Mouse (Mus musculus) hindbrain, embryonic 15.5 days (tissue): ENCODE measurements at regions not wholly inside any gene's neighbourhood (a gene's known extent, or its start where the extent isn't known, plus 50 kb on each side); places are given as distances from the start of the nearest gene placed in this dataset.

Experiments
- ATAC-seq: fragments of 200-750 bp; cut with Nextera tagmentation; 2 replicates; pipeline ENCODE4 v1.8.0; 2017; ENCODE audit warnings: low read depth, moderate number of reproducible peaks, moderate TSS enrichment; ENCODE audit not compliant: low FRiP score
- H3K27ac ChIP-seq: fragments of 300-500 bp; sonication (generic); replicated peaks from 2 replicates; pipeline ENCODE4 v1.5.1; 2015; ENCODE audit warnings: mild to moderate bottlenecking, inconsistent platforms
- H3K27me3 ChIP-seq: fragments of 300-500 bp; sonication (generic); 2 replicates; pipeline ENCODE4 v1.6.1; 2015; ENCODE audit warnings: control low read depth, inconsistent platforms
- H3K36me3 ChIP-seq: fragments of 300-500 bp; sonication (generic); 2 replicates; pipeline ENCODE4 v1.6.1; 2015; ENCODE audit warnings: control low read depth, inconsistent platforms
- H3K4me1 ChIP-seq: fragments of 300-500 bp; sonication (generic); replicated peaks from 2 replicates; pipeline ENCODE4 v1.6.1; 2015; ENCODE audit warnings: control low read depth, inconsistent platforms
- H3K4me2 ChIP-seq: fragments of 300-500 bp; sonication (generic); 2 replicates; pipeline ENCODE4 v1.6.1; 2015; ENCODE audit warnings: moderate library complexity, mild to moderate bottlenecking, inconsistent platforms
- H3K4me3 ChIP-seq: fragments of 300-500 bp; sonication (generic); 2 replicates; pipeline ENCODE4 v1.5.1; 2015; ENCODE audit warnings: mild to moderate bottlenecking, inconsistent platforms
- H3K9ac ChIP-seq: fragments of 300-500 bp; sonication (generic); 2 replicates; pipeline ENCODE4 v1.6.1; 2015; ENCODE audit warnings: inconsistent platforms
- H3K9me3 ChIP-seq: fragments of 300-500 bp; sonication (generic); 2 replicates; pipeline ENCODE4 v1.6.1; 2016; ENCODE audit warnings: control low read depth, inconsistent platforms
- WGBS: fragments of 180-500 bp; shearing (Covaris S2); methylation state at CpG from one replicate; pipeline ENCODE4 v1.1.7; 2015; 5-methylcytosine and 5-hydroxymethylcytosine counted together

DNA sequence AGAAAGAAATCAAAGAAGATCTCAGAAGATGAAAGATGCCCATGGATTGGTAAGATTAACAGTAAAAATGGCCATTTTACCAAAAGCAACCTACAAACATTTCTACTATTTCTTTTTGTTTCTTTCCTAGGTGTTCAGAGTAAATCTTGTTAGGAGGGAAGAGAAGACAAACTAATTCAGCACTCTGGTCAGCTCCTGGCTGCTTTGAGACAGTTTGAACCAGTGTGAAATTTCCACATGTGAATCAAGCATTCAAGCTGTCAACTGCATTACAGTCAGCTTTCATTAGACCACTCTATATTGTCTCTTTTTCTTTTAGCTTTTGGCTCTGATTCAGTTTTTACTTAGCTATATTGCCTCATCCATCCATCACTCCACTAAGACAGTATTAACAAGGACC lies 859.2 kb downstream of the Ryr2 start:
- Histone ChIP-seq H3K27me3 (no peaks in the 10 kb centered on the region), H3K27ac (no peak overlapping the region), H3K9me3 (no peaks in the 10 kb centered on the region), H3K4me3 (no peak overlapping the region), H3K4me1 (no peaks in the 10 kb centered on the region), H3K9ac (no peak overlapping the region), H3K36me3 (no peaks in the 10 kb centered on the region), H3K4me2 (no peak overlapping the region)
- ATAC-seq, result no peak

GRCm38 (mm10) chr13:11216671-11217330 lies 856.2 kb upstream of the Chrm3 start:
- H3K4me1 ChIP-seq, result 0 out of 2 replicates have a peak, but pooled peaks cover 2% of the 10 kb centered on the region
- 0 out of 2 replicates have a peak, but pooled peaks have one; percentile 42 for ATAC-seq
- no peak overlapping the region for H3K9ac ChIP-seq
- WGBS, result 57% methylated on average over 3 of the region's 3 CpGs
- no peaks in the 10 kb centered on the region for H3K36me3 ChIP-seq
- no peak overlapping the region for H3K4me3 ChIP-seq
- H3K27ac ChIP-seq, result no peak overlapping the region
- H3K4me2 ChIP-seq, result no peak overlapping the region
- H3K9me3 ChIP-seq, result no peaks in the 10 kb centered on the region
- no peaks in the 10 kb centered on the region for H3K27me3 ChIP-seq

DNA sequence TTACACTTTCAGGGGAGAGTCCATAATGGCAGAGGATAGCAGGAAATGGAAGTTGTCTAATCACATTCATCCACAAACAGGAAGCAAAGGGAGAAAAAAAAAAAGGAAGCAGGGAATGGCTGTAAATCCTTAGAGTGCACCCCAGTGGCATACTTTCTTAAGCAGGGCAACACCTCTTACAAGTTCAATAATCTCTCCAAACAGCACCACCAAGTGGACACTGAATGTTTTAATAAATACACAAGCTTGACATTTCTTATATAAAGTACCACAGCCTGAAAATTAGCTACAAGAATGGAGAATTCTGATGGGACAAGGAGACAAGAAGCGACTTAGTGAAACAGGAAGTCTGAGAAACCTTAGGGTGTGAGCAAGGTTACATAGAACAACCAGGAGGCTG lies 849.5 kb upstream of the Chrm3 start:
- Histone ChIP-seq H3K9me3 (no peaks in the 10 kb centered on the region), H3K27ac (no peak overlapping the region)
- 92% methylated on average over 1 of the region's 1 CpGs for WGBS

DNA sequence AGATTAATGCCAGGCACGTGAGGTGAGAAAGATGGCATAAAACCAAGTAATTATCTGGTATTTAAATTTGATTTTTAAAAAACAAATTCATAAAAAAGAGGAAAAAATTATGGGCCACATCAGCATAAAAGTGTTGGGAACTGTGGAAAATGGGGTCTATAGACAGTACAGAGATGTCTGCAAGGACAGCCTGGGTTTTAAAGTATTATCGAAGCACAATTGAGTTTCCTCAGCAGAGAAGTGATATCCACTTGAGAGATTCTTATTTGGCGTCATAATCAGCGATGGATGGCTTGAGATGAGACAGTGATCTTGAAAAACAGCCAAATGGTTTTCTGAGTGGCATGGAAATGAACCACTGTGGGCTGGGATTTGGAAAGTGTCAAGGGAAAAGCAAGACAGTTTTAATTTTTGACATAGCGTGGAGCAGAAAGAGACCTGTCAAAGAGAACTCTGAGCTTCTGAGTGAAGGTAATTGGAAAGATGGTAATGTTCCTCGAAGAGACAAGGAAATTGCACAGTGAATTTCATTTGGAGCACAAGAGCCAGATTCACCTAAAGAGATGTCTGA lies 844.7 kb upstream of the Chrm3 start:
- ATAC-seq, result no peak
- no peaks in the 10 kb centered on the region for H3K4me1 ChIP-seq
- no peak overlapping the region for H3K9ac ChIP-seq
- no peaks in the 10 kb centered on the region for H3K27me3 ChIP-seq
- no peak overlapping the region for H3K4me3 ChIP-seq
- H3K27ac ChIP-seq, result no peak overlapping the region
- no peaks in the 10 kb centered on the region for H3K9me3 ChIP-seq
- H3K4me2 ChIP-seq, result no peak overlapping the region
- no peaks in the 10 kb centered on the region for H3K36me3 ChIP-seq
- 69% methylated on average over 6 of the region's 6 CpGs for WGBS

More for the DNA sequence above, 849.5 kb upstream of the Chrm3 start:
- no peak overlapping the region for H3K4me3 ChIP-seq
- H3K27me3 ChIP-seq, result no peaks in the 10 kb centered on the region
- H3K36me3 ChIP-seq, result no peaks in the 10 kb centered on the region
- ATAC-seq, result no peak
- no peak overlapping the region for H3K9ac ChIP-seq
- H3K4me1 ChIP-seq, result no peaks in the 10 kb centered on the region
- H3K4me2 ChIP-seq, result no peak overlapping the region

- H3K4me3 ChIP-seq, result no peak overlapping the region
- no peaks in the 10 kb centered on the region for H3K4me1 ChIP-seq
- no peaks in the 10 kb centered on the region for H3K27me3 ChIP-seq
- no peak overlapping the region for H3K9ac ChIP-seq
- ATAC-seq, result peak; percentile 48; the same call in 1 of the 2 replicates
- H3K27ac ChIP-seq, result no peak overlapping the region
- H3K9me3 ChIP-seq, result no peaks in the 10 kb centered on the region
- H3K4me2 ChIP-seq, result no peak overlapping the region
- no peaks in the 10 kb centered on the region for H3K36me3 ChIP-seq
Measured at GRCm38 (mm10) chr13:11201978-11202377, 841.3 kb upstream of the Chrm3 start.

GRCm38 (mm10) chr13:11192471-11192870 lies 831.8 kb upstream of the Chrm3 start:
- Histone ChIP-seq H3K9ac (no peak overlapping the region), H3K27ac (no peak overlapping the region), H3K36me3 (no peaks in the 10 kb centered on the region), H3K4me2 (no peak overlapping the region), H3K9me3 (no peaks in the 10 kb centered on the region), H3K27me3 (no peaks in the 10 kb centered on the region), H3K4me1 (no peaks in the 10 kb centered on the region), H3K4me3 (no peak overlapping the region)
- ATAC-seq, result no peak
- WGBS, result 93% methylated on average over 8 of the region's 8 CpGs

- H3K9me3 ChIP-seq, result no peaks in the 10 kb centered on the region
- no peaks in the 10 kb centered on the region for H3K27me3 ChIP-seq
- H3K27ac ChIP-seq, result no peak overlapping the region
- no peak overlapping the region for H3K4me3 ChIP-seq
- ATAC-seq, result no peak
- H3K4me2 ChIP-seq, result no peak overlapping the region
- no peak overlapping the region for H3K9ac ChIP-seq
- no peaks in the 10 kb centered on the region for H3K4me1 ChIP-seq
- H3K36me3 ChIP-seq, result no peaks in the 10 kb centered on the region
Measured at GRCm38 (mm10) chr13:11181191-11181590, 820.5 kb upstream of the Chrm3 start.

GRCm38 (mm10) chr13:11180356-11180755 lies 819.7 kb upstream of the Chrm3 start:
- H3K4me3 ChIP-seq, result no peak overlapping the region
- no peak for ATAC-seq
- no peaks in the 10 kb centered on the region for H3K4me1 ChIP-seq
- no peaks in the 10 kb centered on the region for H3K36me3 ChIP-seq
- H3K27me3 ChIP-seq, result no peaks in the 10 kb centered on the region
- 86% methylated on average over 1 of the region's 1 CpGs for WGBS
- no peak overlapping the region for H3K9ac ChIP-seq
- H3K27ac ChIP-seq, result no peak overlapping the region
- H3K4me2 ChIP-seq, result no peak overlapping the region
- no peaks in the 10 kb centered on the region for H3K9me3 ChIP-seq

DNA sequence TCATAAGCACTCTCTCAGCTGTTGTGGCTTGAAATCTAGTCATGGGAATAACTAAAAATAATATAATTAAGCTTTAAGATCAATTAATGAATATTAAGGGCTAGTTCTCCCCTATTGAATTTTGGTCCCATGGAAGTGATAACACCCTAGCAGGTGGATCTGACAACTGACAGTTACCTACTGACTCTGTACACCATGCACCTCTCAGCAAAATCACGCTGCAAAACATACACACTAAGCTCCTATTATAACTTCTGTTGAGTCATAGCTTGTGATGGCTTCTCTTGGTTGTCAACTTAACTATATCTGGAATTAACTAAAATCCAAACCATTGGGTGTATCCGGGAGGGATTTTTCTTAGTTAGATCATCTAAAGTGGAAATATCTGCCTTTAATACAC lies 817.9 kb upstream of the Chrm3 start:
- no peak for ATAC-seq
- WGBS, result 85% methylated on average over 2 of the region's 2 CpGs
- Histone ChIP-seq H3K4me1 (no peaks in the 10 kb centered on the region), H3K9ac (no peak overlapping the region), H3K9me3 (no peaks in the 10 kb centered on the region), H3K36me3 (no peaks in the 10 kb centered on the region), H3K27me3 (no peaks in the 10 kb centered on the region), H3K27ac (no peak overlapping the region), H3K4me2 (no peak overlapping the region), H3K4me3 (no peak overlapping the region)

GRCm38 (mm10) chr13:11177642-11178420 lies 817.2 kb upstream of the Chrm3 start:
- no peak overlapping the region for H3K9ac ChIP-seq
- H3K4me3 ChIP-seq, result no peak overlapping the region
- H3K4me2 ChIP-seq, result no peak overlapping the region
- no peaks in the 10 kb centered on the region for H3K4me1 ChIP-seq
- no peaks in the 10 kb centered on the region for H3K9me3 ChIP-seq
- no peaks in the 10 kb centered on the region for H3K36me3 ChIP-seq
- 60% methylated on average over 6 of the region's 6 CpGs for WGBS
- no peak overlapping the region for H3K27ac ChIP-seq
- ATAC-seq, result no peak
- no peaks in the 10 kb centered on the region for H3K27me3 ChIP-seq

GRCm38 (mm10) chr13:11167115-11167514 lies 806.5 kb upstream of the Chrm3 start:
- H3K9me3 ChIP-seq, result no peaks in the 10 kb centered on the region
- no peak overlapping the region for H3K27ac ChIP-seq
- no peaks in the 10 kb centered on the region for H3K36me3 ChIP-seq
- H3K9ac ChIP-seq, result no peak overlapping the region
- no peaks in the 10 kb centered on the region for H3K4me1 ChIP-seq
- 71% methylated on average over 5 of the region's 5 CpGs for WGBS
- no peak overlapping the region for H3K4me3 ChIP-seq
- H3K27me3 ChIP-seq, result no peaks in the 10 kb centered on the region
- ATAC-seq, result no peak
- no peak overlapping the region for H3K4me2 ChIP-seq

DNA sequence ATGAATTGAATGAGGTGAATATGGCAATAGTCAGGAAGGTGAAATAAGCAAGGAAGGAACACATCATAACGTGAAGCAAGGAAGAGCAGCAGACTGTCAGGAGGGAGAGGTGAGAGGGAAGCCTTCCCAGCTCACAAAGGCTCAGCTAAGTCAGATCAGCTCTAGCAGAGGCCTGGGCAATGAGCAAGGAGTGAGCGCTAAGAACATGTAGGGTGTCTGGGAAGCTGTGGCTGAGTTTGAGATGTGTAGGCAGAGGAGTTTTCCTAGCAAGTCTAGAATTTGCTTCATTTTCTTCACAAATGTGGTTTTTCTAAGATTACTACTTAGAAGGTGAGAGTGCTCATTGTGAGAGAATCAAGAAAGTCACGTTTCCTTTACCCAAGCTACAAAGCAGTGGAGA lies 803.5 kb upstream of the Chrm3 start:
- H3K36me3 ChIP-seq, result no peaks in the 10 kb centered on the region
- H3K27ac ChIP-seq, result no peak overlapping the region
- H3K4me2 ChIP-seq, result no peak overlapping the region
- no peak for ATAC-seq
- no peak overlapping the region for H3K9ac ChIP-seq
- H3K4me3 ChIP-seq, result no peak overlapping the region
- 77% methylated on average over 3 of the region's 3 CpGs for WGBS
- no peaks in the 10 kb centered on the region for H3K27me3 ChIP-seq
- H3K9me3 ChIP-seq, result no peaks in the 10 kb centered on the region
- H3K4me1 ChIP-seq, result no peaks in the 10 kb centered on the region
